In the genomic region with DNA sequence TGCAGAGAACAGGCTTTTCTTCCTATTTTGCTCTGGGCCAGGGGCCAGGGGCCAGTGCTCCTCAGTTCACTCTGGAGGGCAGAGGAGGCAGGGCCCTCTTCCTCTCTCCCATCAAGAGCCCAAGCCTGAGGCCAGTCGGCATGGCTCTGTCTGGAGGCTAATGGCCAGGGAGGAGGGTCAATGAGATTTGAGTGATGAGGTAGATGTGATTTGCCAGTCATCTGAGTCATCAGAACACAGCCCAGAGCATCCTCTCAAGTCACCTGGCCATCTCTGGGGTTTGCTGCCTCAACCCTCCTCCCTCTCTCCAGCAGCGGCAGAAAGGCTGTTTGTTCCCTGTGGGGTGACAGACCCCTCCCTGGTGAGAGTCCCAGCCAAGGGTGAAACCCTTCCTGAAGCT, we compare ENCODE assay signal across 10 mouse cellular contexts. TPM values are rescaled to one million over a fixed set of nuclear protein-coding genes. Genes with fewer than 3 reads are reported as not detected.
A peak's percentile ranks its signal among the peaks of the same experiment; 100 is the strongest.
DNase-seq lines count a peak whose midpoint lies in the region; ATAC-seq lines count a peak whose summit lies in the region.
"Had no signal": no experiment of that assay in that cellular context is flagged by ENCODE, and none has a peak within 500 bp of the region (broad histone marks: within the 10 kb centered on the region; RNA-seq: fewer than 3 reads in every experiment).

No protein-coding gene starts in this region.

- H3K27me3 ChIP-seq in heart, embryonic 13.5 days (replicated peaks), result no peaks in the 10 kb centered on the region
- H3K27me3 ChIP-seq in embryonic facial prominence, embryonic 10.5 days (replicated peaks; ENCODE audit: low read depth, poor library complexity, severe bottlenecking), result peaks cover 75% of the 10 kb centered on the region
- H3K27me3 ChIP-seq in hindbrain, embryonic 11.5 days (ENCODE audit: control insufficient read depth, insufficient read depth, low read length), result peaks cover 44% of the 10 kb centered on the region
- peaks cover 28% of the 10 kb centered on the region for H3K27me3 ChIP-seq in midbrain, embryonic 11.5 days (ENCODE audit: control insufficient read depth, insufficient read depth, low read length)

- intact Hi-C loops in heart, postnatal 25 days (cut with DNase I), result no loop called here

- DNase-seq in heart, postnatal 25 days (ENCODE audit: low spot score), result no peak
- no peak for DNase-seq in embryonic facial prominence, embryonic 10.5 days (ENCODE audit: low spot score)
- DNase-seq in hindbrain, embryonic 11.5 days (ENCODE audit: low spot score), result no peak
- DNase-seq in midbrain, embryonic 11.5 days (ENCODE audit: low spot score, missing footprints), result peak; percentile 85
- no peak for DNase-seq in frontal cortex, adult 2 months (ENCODE audit: extremely low spot score in 1 of 2, low spot score in 1 of 2)
- DNase-seq in right cerebral cortex, postnatal 4 days, result no peak
- DNase-seq in layer of hippocampus, adult 9-10 months (ENCODE audit: low spot score), result no peak

- peaks cover 80% of the 10 kb centered on the region for H3K4me1 ChIP-seq in heart, embryonic 13.5 days
- peaks cover 70% of the 10 kb centered on the region for H3K4me1 ChIP-seq in embryonic facial prominence, embryonic 10.5 days
- H3K4me1 ChIP-seq in hindbrain, embryonic 11.5 days (replicated peaks; ENCODE audit: control insufficient read depth, insufficient read depth, low read length), result peaks cover 14% of the 10 kb centered on the region
- H3K4me1 ChIP-seq in midbrain, embryonic 11.5 days (ENCODE audit: control insufficient read depth, insufficient read depth, low read length), result peaks cover 40% of the 10 kb centered on the region

- no peaks in the 10 kb centered on the region for H3K9me3 ChIP-seq in heart, embryonic 13.5 days
- no peaks in the 10 kb centered on the region for H3K9me3 ChIP-seq in embryonic facial prominence, embryonic 10.5 days
- H3K9me3 ChIP-seq in hindbrain, embryonic 11.5 days (ENCODE audit: control insufficient read depth, low read length), result no peaks in the 10 kb centered on the region
- no peaks in the 10 kb centered on the region for H3K9me3 ChIP-seq in midbrain, embryonic 11.5 days (ENCODE audit: control insufficient read depth, low read length)

- H3K9ac ChIP-seq in heart, embryonic 13.5 days, result peak overlapping the region; percentile 98
- H3K9ac ChIP-seq in hindbrain, embryonic 11.5 days (ENCODE audit: low read depth, low read length), result 0 out of 2 replicates have a peak overlapping the region, but pooled peaks have one; percentile 7
- no peak overlapping the region for H3K9ac ChIP-seq in midbrain, embryonic 11.5 days (ENCODE audit: low read length)

- H3K27ac ChIP-seq in heart, embryonic 13.5 days (replicated peaks), result peak overlapping the region; percentile 97
- peak overlapping the region; percentile 65 for H3K27ac ChIP-seq in embryonic facial prominence, embryonic 10.5 days (replicated peaks)
- H3K27ac ChIP-seq in hindbrain, embryonic 11.5 days (ENCODE audit: low read depth, low read length), result no peak overlapping the region
- no peak overlapping the region; the same call in 1 of the 2 replicates for H3K27ac ChIP-seq in midbrain, embryonic 11.5 days (ENCODE audit: low read depth, low read length)

- WGBS in heart, embryonic 13.5 days, result 13% methylated on average over 2 of the region's 2 CpGs
- 13% methylated on average over 2 of the region's 2 CpGs for WGBS in embryonic facial prominence, embryonic 10.5 days
- 26% methylated on average over 2 of the region's 2 CpGs for WGBS in hindbrain, embryonic 11.5 days
- 29% methylated on average over 2 of the region's 2 CpGs for WGBS in midbrain, embryonic 11.5 days

- peak overlapping the region; percentile 94 for H3K4me3 ChIP-seq in heart, embryonic 13.5 days
- peak overlapping the region; percentile 70; the same call in 1 of the 2 replicates for H3K4me3 ChIP-seq in embryonic facial prominence, embryonic 10.5 days
- no peak overlapping the region for H3K4me3 ChIP-seq in hindbrain, embryonic 11.5 days (ENCODE audit: low read depth, low read length)
- no peak overlapping the region; the same call in 1 of the 2 replicates for H3K4me3 ChIP-seq in midbrain, embryonic 11.5 days (ENCODE audit: low read depth, low read length)

- peaks cover 21% of the 10 kb centered on the region for H3K36me3 ChIP-seq in heart, embryonic 13.5 days
- 0 out of 2 replicates have a peak, but pooled peaks cover 3% of the 10 kb centered on the region for H3K36me3 ChIP-seq in embryonic facial prominence, embryonic 10.5 days (replicated peaks)
- H3K36me3 ChIP-seq in hindbrain, embryonic 11.5 days (ENCODE audit: control insufficient read depth, insufficient read depth, low read length), result no peaks in the 10 kb centered on the region
- no peaks in the 10 kb centered on the region for H3K36me3 ChIP-seq in midbrain, embryonic 11.5 days (ENCODE audit: control insufficient read depth, insufficient read depth, low read length)

- no peak for ATAC-seq in heart, embryonic 13.5 days (ENCODE audit: extremely low read depth, insufficient number of reproducible peaks, low FRiP score, low TSS enrichment)
- no peak for ATAC-seq in hindbrain, embryonic 11.5 days (ENCODE audit: low FRiP score)
- no peak for ATAC-seq in midbrain, embryonic 11.5 days (ENCODE audit: low FRiP score)

- H3K4me2 ChIP-seq in heart, embryonic 13.5 days, result peak overlapping the region; percentile 89
- 0 out of 2 replicates have a peak overlapping the region, but pooled peaks have one; percentile 11 for H3K4me2 ChIP-seq in hindbrain, embryonic 11.5 days (replicated peaks; ENCODE audit: low read depth, low read length)
- H3K4me2 ChIP-seq in midbrain, embryonic 11.5 days, result peak overlapping the region; percentile 77; the same call in 1 of the 2 replicates

RNA-seq across cellular contexts. Expression of gene Mcam, which starts 1.0 kb away (rescaled TPM):
- 112 and 127 TPM in 2 replicates for polyA plus RNA-seq in heart, embryonic 13.5 days (2015; fragmentation: Nextera tagmentation; extraction: Ambion mirVana)
- total RNA-seq in heart, postnatal 25 days (2021), result 10 to 100 TPM; 38.9 to 40.4 TPM
- polyA plus RNA-seq in embryonic facial prominence, embryonic 10.5 days (2016; fragmentation: Nextera tagmentation; extraction: Ambion mirVana), result 11.2 and 12.3 TPM in 2 replicates
- 13.0 and 14.3 TPM in 2 replicates for polyA plus RNA-seq in hindbrain, embryonic 11.5 days (2014; fragmentation: Nextera tagmentation; extraction: Ambion mirVana)
- polyA plus RNA-seq in midbrain, embryonic 11.5 days (2014; fragmentation: Nextera tagmentation; extraction: Ambion mirVana), result 14.5 and 15.2 TPM in 2 replicates
- polyA plus RNA-seq in frontal cortex, adult 2 months (2012; rRNA removed), result 16.8 and 17.4 TPM in 2 replicates

RNA-seq across cellular contexts. Expression of gene Rnf26, which starts 20.0 kb away (rescaled TPM):
- 38.5 and 39.3 TPM in 2 replicates for polyA plus RNA-seq in heart, embryonic 13.5 days (2015; fragmentation: Nextera tagmentation; extraction: Ambion mirVana)
- 1 to 10 TPM; 7.7 to 8.1 TPM for total RNA-seq in heart, postnatal 25 days (2021)
- polyA plus RNA-seq in embryonic facial prominence, embryonic 10.5 days (2016; fragmentation: Nextera tagmentation; extraction: Ambion mirVana), result 80.1 and 80.9 TPM in 2 replicates
- 43.7 and 51.8 TPM in 2 replicates for polyA plus RNA-seq in hindbrain, embryonic 11.5 days (2014; fragmentation: Nextera tagmentation; extraction: Ambion mirVana)
- 49.5 and 56.4 TPM in 2 replicates for polyA plus RNA-seq in midbrain, embryonic 11.5 days (2014; fragmentation: Nextera tagmentation; extraction: Ambion mirVana)
- polyA plus RNA-seq in frontal cortex, adult 2 months (2012; rRNA removed), result 26.9 and 29.0 TPM in 2 replicates

RNA-seq across cellular contexts. Expression of gene Gm49380, which starts 20.0 kb away (rescaled TPM):
- polyA plus RNA-seq in heart, embryonic 13.5 days (2015; fragmentation: Nextera tagmentation; extraction: Ambion mirVana), result not detected in 2 replicates
- total RNA-seq in heart, postnatal 25 days (2021), result under 1 TPM in 1 of 2 experiments, not detected in 1; 0.11 TPM
- 0.31 and 0.49 TPM in 2 replicates for polyA plus RNA-seq in embryonic facial prominence, embryonic 10.5 days (2016; fragmentation: Nextera tagmentation; extraction: Ambion mirVana)
- 0.29 and 0.38 TPM in 2 replicates for polyA plus RNA-seq in hindbrain, embryonic 11.5 days (2014; fragmentation: Nextera tagmentation; extraction: Ambion mirVana)
- 0.23 and 0.36 TPM in 2 replicates for polyA plus RNA-seq in midbrain, embryonic 11.5 days (2014; fragmentation: Nextera tagmentation; extraction: Ambion mirVana)
- polyA plus RNA-seq in frontal cortex, adult 2 months (2012; rRNA removed), result 0.16 and 0.21 TPM in 2 replicates
- total RNA-seq: hematopoietic stem cell, adult 5-6 weeks; MEL had no signal

RNA-seq across cellular contexts. Expression of gene C1qtnf5, which starts 26.2 kb away (rescaled TPM):
- 1.1 and 2.1 TPM in 2 replicates for polyA plus RNA-seq in heart, embryonic 13.5 days (2015; fragmentation: Nextera tagmentation; extraction: Ambion mirVana)
- 10 to 100 TPM in 1 of 2 experiments, 1 to 10 TPM in 1; 9.7 to 10.9 TPM for total RNA-seq in heart, postnatal 25 days (2021)
- 0.27 and 0.75 TPM in 2 replicates for polyA plus RNA-seq in embryonic facial prominence, embryonic 10.5 days (2016; fragmentation: Nextera tagmentation; extraction: Ambion mirVana)
- polyA plus RNA-seq in hindbrain, embryonic 11.5 days (2014; fragmentation: Nextera tagmentation; extraction: Ambion mirVana), result 0.82 and 1.2 TPM in 2 replicates
- polyA plus RNA-seq in midbrain, embryonic 11.5 days (2014; fragmentation: Nextera tagmentation; extraction: Ambion mirVana), result 0.85 and 0.99 TPM in 2 replicates
- 31.7 and 39.5 TPM in 2 replicates for polyA plus RNA-seq in frontal cortex, adult 2 months (2012; rRNA removed)
- total RNA-seq: hematopoietic stem cell, adult 5-6 weeks had no signal

RNA-seq across cellular contexts. Expression of gene Mfrp, which starts 31.8 kb away (rescaled TPM):
- not detected in 2 replicates for polyA plus RNA-seq in heart, embryonic 13.5 days (2015; fragmentation: Nextera tagmentation; extraction: Ambion mirVana)
- total RNA-seq in heart, postnatal 25 days (2021), result not detected
- polyA plus RNA-seq in embryonic facial prominence, embryonic 10.5 days (2016; fragmentation: Nextera tagmentation; extraction: Ambion mirVana), result 0.09 and 0.12 TPM in 2 replicates
- polyA plus RNA-seq in hindbrain, embryonic 11.5 days (2014; fragmentation: Nextera tagmentation; extraction: Ambion mirVana), result 0.10 and 0.23 TPM in 2 replicates
- not detected in 2 replicates for polyA plus RNA-seq in midbrain, embryonic 11.5 days (2014; fragmentation: Nextera tagmentation; extraction: Ambion mirVana)
- 0.14 and 0.21 TPM in 2 replicates for polyA plus RNA-seq in frontal cortex, adult 2 months (2012; rRNA removed)
- total RNA-seq: hematopoietic stem cell, adult 5-6 weeks; MEL had no signal

Comparison
In these comparisons a context has a peak if more than half of its experiments do, and no peak if none do; other contexts are left out.
1. H3K27ac ChIP-seq: peak in heart, embryonic 13.5 days (single experiment) and embryonic facial prominence, embryonic 10.5 days (single experiment); none in hindbrain, embryonic 11.5 days (single experiment) and midbrain, embryonic 11.5 days (single experiment).
2. H3K4me2 ChIP-seq: peak in every context shown above with its lines; median percentile 89 in heart, embryonic 13.5 days; 77 in midbrain, embryonic 11.5 days; 11 in hindbrain, embryonic 11.5 days.
3. H3K4me3 ChIP-seq: peak in heart, embryonic 13.5 days (single experiment) and embryonic facial prominence, embryonic 10.5 days (single experiment); none in hindbrain, embryonic 11.5 days (single experiment) and midbrain, embryonic 11.5 days (single experiment).